In the genomic region with DNA sequence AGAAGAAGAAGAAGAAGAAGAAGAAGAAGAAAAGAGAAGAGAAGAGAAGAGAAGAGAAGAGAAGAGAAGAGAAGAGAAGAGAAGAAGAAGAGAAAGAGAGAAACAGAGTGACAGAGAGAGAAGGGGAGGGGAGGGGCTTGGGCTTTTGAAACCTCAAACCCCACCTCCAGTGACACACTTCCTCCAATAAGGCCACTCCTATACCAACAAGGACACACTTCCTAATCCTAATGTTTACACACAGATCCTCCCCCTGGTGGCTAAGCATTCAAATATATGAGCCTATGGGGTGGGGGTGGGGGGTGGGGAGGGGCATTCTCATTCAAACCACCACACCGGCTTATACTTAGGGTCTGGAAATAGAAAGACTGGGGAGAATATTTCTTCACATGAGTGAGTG, we compare ENCODE assay signal across 27 mouse cellular contexts. TPM values are rescaled to one million over a fixed set of nuclear protein-coding genes. Genes with fewer than 3 reads are reported as not detected.
DNase-seq lines count a peak whose midpoint lies in the region; ATAC-seq and TF ChIP-seq lines count a peak whose summit lies in the region.
"Had no signal": no experiment of that assay in that cellular context is flagged by ENCODE, and none has a peak within 500 bp of the region (broad histone marks: within the 10 kb centered on the region; RNA-seq: fewer than 3 reads in every experiment).

No protein-coding gene starts in this region.

- peaks cover 3% of the 10 kb centered on the region for H3K9me3 ChIP-seq in CH12.LX (replicated peaks; ENCODE audit: low read length)
- H3K9me3 ChIP-seq: embryonic facial prominence, embryonic 13.5 days; forebrain, embryonic 13.5 days; G1E; heart, embryonic 10.5 days had no signal

- H3K9ac ChIP-seq in CH12.LX (ENCODE audit: insufficient read depth, low read depth): no peak overlapping the region
- H3K9ac ChIP-seq: embryonic facial prominence, embryonic 13.5 days; forebrain, embryonic 13.5 days; forebrain, postnatal 0 days; hindbrain, embryonic 13.5 days had no signal

- no peaks in the 10 kb centered on the region for H3K79me2 ChIP-seq in CH12.LX (replicated peaks; ENCODE audit: control insufficient read depth, extremely low read depth, insufficient read depth, poor library complexity, severe bottlenecking)

- ATAC-seq in common myeloid progenitor, adult 5-6 weeks (replicated peaks; ENCODE audit: low read depth, poor library complexity, severe bottlenecking): 0 out of 2 replicates have a peak, but pooled peaks have one; percentile 15
- ATAC-seq in erythroblast, adult 5-6 weeks (replicated peaks; ENCODE audit: low FRiP score, poor library complexity, severe bottlenecking): no peak
- ATAC-seq: activated CD4-positive, CD25-positive, alpha-beta regulatory T cell, adult 4 months; CD4-positive, CD25-positive, alpha-beta regulatory T cell, adult 4 months; forebrain, embryonic 13.5 days; forebrain, postnatal 0 days; hindbrain, postnatal 0 days had no signal

- TF ChIP-seq RAD21 in CH12.LX (IDR thresholded peaks at IDR 0.05; ENCODE audit: low read depth, low read length): no peak

- H3K4me3 ChIP-seq in CH12.LX (replicated peaks in 1 of 3; ENCODE audit: low read depth in 2 of 3, low read length in 2 of 3, poor library complexity in 1 of 3): no peak overlapping the region
- H3K4me3 ChIP-seq: embryonic facial prominence, embryonic 13.5 days; forebrain, embryonic 13.5 days; heart, embryonic 10.5 days; hindbrain, embryonic 13.5 days had no signal

- 0 out of 2 replicates have a peak overlapping the region, but pooled peaks have one; percentile 4 for H3K4me2 ChIP-seq in CH12.LX (ENCODE audit: insufficient read depth, low read depth, poor library complexity, severe bottlenecking)
- H3K4me2 ChIP-seq: embryonic facial prominence, embryonic 13.5 days; forebrain, embryonic 13.5 days; hindbrain, embryonic 13.5 days had no signal

- no peak for TF ChIP-seq CTCF in CH12.LX (conservative IDR thresholded peaks at IDR 0.05 in 1 of 2, IDR thresholded peaks at IDR 0.05 in 1 of 2; ENCODE audit: low read depth in 2 of 2, low read length in 2 of 2)

- TF ChIP-seq POLR2A in CH12.LX (IDR thresholded peaks at IDR 0.05; ENCODE audit: low read depth, low read length): no peak

- dilution Hi-C loops in CH12.LX (cut with MboI; ENCODE audit: extremely low pct_ligation_motif_present, extremely low pct_unique_long_range_greater_than_20kb, low sequenced_read_pairs): no loop called here

- H3K27ac ChIP-seq in CH12.LX (ENCODE audit: insufficient read depth, low read depth): no peak overlapping the region
- H3K27ac ChIP-seq: embryonic facial prominence, embryonic 13.5 days; forebrain, embryonic 13.5 days; heart, embryonic 10.5 days; hindbrain, embryonic 13.5 days; hindbrain, postnatal 0 days had no signal

- H3K36me3 ChIP-seq in CH12.LX (replicated peaks in 1 of 2; ENCODE audit: control insufficient read depth in 1 of 2, insufficient read depth in 1 of 2, low read length in 1 of 2): no peaks in the 10 kb centered on the region
- H3K36me3 ChIP-seq: embryonic facial prominence, embryonic 13.5 days; G1E; heart, embryonic 10.5 days; hindbrain, embryonic 13.5 days had no signal

- H3K4me1 ChIP-seq in CH12.LX (ENCODE audit: control insufficient read depth in 1 of 2, insufficient read depth in 2 of 2): no peaks in the 10 kb centered on the region
- H3K4me1 ChIP-seq: forebrain, embryonic 13.5 days; hindbrain, embryonic 13.5 days had no signal

- no peak for TF ChIP-seq EP300 in CH12.LX (IDR thresholded peaks at IDR 0.05; ENCODE audit: low read length)

- no peaks in the 10 kb centered on the region for H3K27me3 ChIP-seq in CH12.LX (replicated peaks)
- H3K27me3 ChIP-seq: embryonic facial prominence, embryonic 13.5 days; forebrain, embryonic 13.5 days; hindbrain, embryonic 13.5 days had no signal

- in situ Hi-C loops in CH12.LX (cut with MboI; ENCODE audit: low pct_ligation_motif_present, low pct_unique_long_range_greater_than_20kb, low sequenced_read_pairs): no loop called here

- DNase-seq in CH12.LX (ENCODE audit: extremely low read depth) (no peak), ES-CJ7 (ENCODE audit: low read depth, low spot score) (peak; percentile 50)
- no peak for DNase-seq in gastrocnemius, adult 8-10 months (ENCODE audit: low spot score in 2 of 2)
- DNase-seq in kidney, adult 9 months: no peak
- DNase-seq: adrenal gland, adult 2 months; adrenal gland, postnatal 25 days; B cell, adult 2 months; cerebellum, adult 8-10 months; cerebellum, postnatal 14 days; forebrain, postnatal 0 days; gastrocnemius, postnatal 25 days; heart, adult 18-20 months; heart, postnatal 10 days; kidney, adult 11 months had no signal

TF ChIP-seq in CH12.LX, 34 proteins besides CTCF, POLR2A, EP300 and RAD21:
- no peak for TF ChIP-seq JUN (IDR thresholded peaks at IDR 0.05; ENCODE audit: insufficient read depth, low read depth, low read length)
- no peak for TF ChIP-seq KAT2A (IDR thresholded peaks at IDR 0.05; ENCODE audit: insufficient replicate concordance, low read length)
- no peak for TF ChIP-seq MXI1 (IDR thresholded peaks at IDR 0.05; ENCODE audit: low read depth, low read length)
- no peak for TF ChIP-seq TBP (conservative IDR thresholded peaks at IDR 0.05; ENCODE audit: low read depth, low read length)
- no peak for TF ChIP-seq NELFE (IDR thresholded peaks at IDR 0.05; ENCODE audit: low read depth, low read length)
- TF ChIP-seq SMC3 (IDR thresholded peaks at IDR 0.05; ENCODE audit: low read depth, low read length): no peak
- TF ChIP-seq BHLHE40 (IDR thresholded peaks at IDR 0.05; ENCODE audit: low read depth, low read length): no peak
- no peak for TF ChIP-seq USF2 (conservative IDR thresholded peaks at IDR 0.05; ENCODE audit: low read depth, low read length)
- TF ChIP-seq NRF1 (IDR thresholded peaks at IDR 0.05; ENCODE audit: low read depth, low read length): no peak
- no peak for TF ChIP-seq MAFK (IDR thresholded peaks at IDR 0.05; ENCODE audit: insufficient replicate concordance, low read length)
- no peak for TF ChIP-seq GABPA (IDR thresholded peaks at IDR 0.05; ENCODE audit: insufficient replicate concordance, low read depth, low read length)
- TF ChIP-seq ETS1 (conservative IDR thresholded peaks at IDR 0.05; ENCODE audit: low read depth, low read length): no peak
- no peak for TF ChIP-seq POLR2AphosphoS2 (IDR thresholded peaks at IDR 0.05; ENCODE audit: low read depth, low read length)
- TF ChIP-seq MEF2A (IDR thresholded peaks at IDR 0.05; ENCODE audit: borderline replicate concordance, low read depth, low read length): no peak

RNA-seq across cellular contexts. Expression of gene Spink2, which starts 27.9 kb away (rescaled TPM):
- total RNA-seq in CH12.LX (2012; rRNA removed): 0.42 and 0.55 TPM in 2 replicates
- not detected in 2 replicates for total RNA-seq in CH12.LX (2014; rRNA removed)
- 0.67 and 1.3 TPM in 2 replicates for polyA plus RNA-seq in CH12.LX (2012; ENCODE audit: insufficient read length, low read depth)
- not detected in 2 replicates for total RNA-seq in common myeloid progenitor, adult 5-6 weeks (2017)
- not detected for total RNA-seq in gastrocnemius, adult 8-10 months (2022)
- total RNA-seq in erythroblast, adult 5-6 weeks (2015; ENCODE audit: low replicate concordance): not detected in 2 replicates
- not detected in 2 replicates for total RNA-seq in erythroblast, adult 5-6 weeks (2017; ENCODE audit: low replicate concordance)
- total RNA-seq: adrenal gland, postnatal 25 days; forebrain, postnatal 0 days; G1E; gastrocnemius, adult 18-20 months; gastrocnemius, postnatal 25 days; heart, adult 18-20 months; hematopoietic stem cell, adult 5-6 weeks; hindbrain, postnatal 0 days had no signal
- polyA plus RNA-seq: adrenal gland, adult 2 months; CD4-positive, CD25-positive, alpha-beta regulatory T cell, adult 4 months; cortical plate, adult 2 months; G1E had no signal
